Mouse (Mus musculus): ENCODE measurements around the gene Smpd4. TPM values are rescaled to one million over a fixed set of nuclear protein-coding genes. Genes with fewer than 3 reads are reported as not detected.

The Smpd4 gene
- polyA plus RNA-seq, 1 experiment from 2014 or later, result 22.7 TPM

GRCm38 (mm10) chr16:17656212-17656871 lies 37.2 kb downstream of the Smpd4 start:
- 28% methylated on average over 5 of the region's 5 CpGs for WGBS
- peak; percentile 40 for ATAC-seq (ENCODE audit: insufficient number of reproducible peaks, insufficient read depth, low FRiP score, low read depth)
- H3K27me3 ChIP-seq (ENCODE audit: control insufficient read depth, insufficient read depth, low read length), result no peaks in the 10 kb centered on the region
- peaks cover 78% of the 10 kb centered on the region for H3K36me3 ChIP-seq (ENCODE audit: control insufficient read depth, insufficient read depth, low read length)
- peaks cover 10 to 21% of the 10 kb centered on the region in 2 experiments for H3K4me1 ChIP-seq (ENCODE audit: control insufficient read depth in 2 of 2, insufficient read depth in 2 of 2, low read length in 2 of 2)
- H3K9ac ChIP-seq (ENCODE audit: low read length), result peak overlapping the region; percentile 21
- no peaks in the 10 kb centered on the region for H3K9me3 ChIP-seq (ENCODE audit: control insufficient read depth, low read length)
- no peak overlapping the region for H3K4me2 ChIP-seq (ENCODE audit: low read length)
- no peak overlapping the region for H3K4me3 ChIP-seq (ENCODE audit: control insufficient read depth in 1 of 2, insufficient read depth in 1 of 2, low read depth in 1 of 2, low read length in 2 of 2)
- peak overlapping the region in 1 of 2 experiments; percentile 29; a peak in 2 of 4 replicates for H3K27ac ChIP-seq (replicated peaks in 1 of 2; ENCODE audit: control insufficient read depth in 1 of 2, insufficient read depth in 1 of 2, low read depth in 2 of 2, low read length in 2 of 2)

GRCm38 (mm10) chr16:17665568-17665967 lies 46.4 kb downstream of the Smpd4 start:
- peaks cover 88% of the 10 kb centered on the region for H3K36me3 ChIP-seq (ENCODE audit: control insufficient read depth, insufficient read depth, low read length)
- ATAC-seq (ENCODE audit: insufficient number of reproducible peaks, insufficient read depth, low FRiP score, low read depth), result no peak
- no peaks in the 10 kb centered on the region for H3K27me3 ChIP-seq (ENCODE audit: control insufficient read depth, insufficient read depth, low read length)
- H3K4me2 ChIP-seq (ENCODE audit: low read length), result no peak overlapping the region
- no peak overlapping the region for H3K9ac ChIP-seq (ENCODE audit: low read length)
- H3K4me3 ChIP-seq (ENCODE audit: control insufficient read depth in 1 of 2, insufficient read depth in 1 of 2, low read depth in 1 of 2, low read length in 2 of 2), result no peak overlapping the region
- no peaks in the 10 kb centered on the region for H3K9me3 ChIP-seq (ENCODE audit: control insufficient read depth, low read length)
- H3K27ac ChIP-seq (replicated peaks in 1 of 2; ENCODE audit: control insufficient read depth in 1 of 2, insufficient read depth in 1 of 2, low read depth in 2 of 2, low read length in 2 of 2), result no peak overlapping the region
- H3K4me1 ChIP-seq (ENCODE audit: control insufficient read depth in 2 of 2, insufficient read depth in 2 of 2, low read length in 2 of 2), result no peaks in the 10 kb centered on the region

GRCm38 (mm10) chr16:17669886-17670285 lies 50.7 kb downstream of the Smpd4 start:
- no peaks in the 10 kb centered on the region for H3K9me3 ChIP-seq (ENCODE audit: control insufficient read depth, low read length)
- peaks cover 92% of the 10 kb centered on the region for H3K36me3 ChIP-seq (ENCODE audit: control insufficient read depth, insufficient read depth, low read length)
- H3K4me1 ChIP-seq (ENCODE audit: control insufficient read depth in 2 of 2, insufficient read depth in 2 of 2, low read length in 2 of 2), result no peaks in the 10 kb centered on the region
- H3K4me3 ChIP-seq (ENCODE audit: control insufficient read depth in 1 of 2, insufficient read depth in 1 of 2, low read depth in 1 of 2, low read length in 2 of 2), result no peak overlapping the region
- no peaks in the 10 kb centered on the region for H3K27me3 ChIP-seq (ENCODE audit: control insufficient read depth, insufficient read depth, low read length)
- no peak for ATAC-seq (ENCODE audit: insufficient number of reproducible peaks, insufficient read depth, low FRiP score, low read depth)
- no peak overlapping the region for H3K27ac ChIP-seq (replicated peaks in 1 of 2; ENCODE audit: control insufficient read depth in 1 of 2, insufficient read depth in 1 of 2, low read depth in 2 of 2, low read length in 2 of 2)
- no peak overlapping the region for H3K4me2 ChIP-seq (ENCODE audit: low read length)
- no peak overlapping the region for H3K9ac ChIP-seq (ENCODE audit: low read length)

Other genes starting within 250 kb of the Smpd4 start
- 5.0 and 5.6 TPM in 2 replicates for gene Snap29, start 213.4 kb upstream of the Smpd4 start, polyA plus RNA-seq (2014; fragmentation: Nextera tagmentation; extraction: Ambion mirVana)
- gene Pi4ka, start 213.0 kb upstream of the Smpd4 start, polyA plus RNA-seq (2014; fragmentation: Nextera tagmentation; extraction: Ambion mirVana), result 36.3 and 40.5 TPM in 2 replicates
- 31.9 and 40.7 TPM in 2 replicates for gene Crkl, start 167.4 kb upstream of the Smpd4 start, polyA plus RNA-seq (2014; fragmentation: Nextera tagmentation; extraction: Ambion mirVana)
- 0.89 and 1.6 TPM in 2 replicates for gene Aifm3, start 129.7 kb upstream of the Smpd4 start, polyA plus RNA-seq (2014; fragmentation: Nextera tagmentation; extraction: Ambion mirVana)
- gene Lztr1, start 110.7 kb upstream of the Smpd4 start, polyA plus RNA-seq (2014; fragmentation: Nextera tagmentation; extraction: Ambion mirVana), result 47.8 and 48.6 TPM in 2 replicates
- 26.2 and 27.1 TPM in 2 replicates for gene Thap7, start 88.2 kb upstream of the Smpd4 start, polyA plus RNA-seq (2014; fragmentation: Nextera tagmentation; extraction: Ambion mirVana)
- gene Lrrc74b, start 58.1 kb upstream of the Smpd4 start, polyA plus RNA-seq (2014; fragmentation: Nextera tagmentation; extraction: Ambion mirVana), result 0.20 and 0.22 TPM in 2 replicates
- gene P2rx6, start 57.5 kb upstream of the Smpd4 start, polyA plus RNA-seq (2014; fragmentation: Nextera tagmentation; extraction: Ambion mirVana), result 0.65 and 0.67 TPM in 2 replicates
- 10.9 and 12.8 TPM in 2 replicates for gene Slc7a4, start 36.1 kb upstream of the Smpd4 start, polyA plus RNA-seq (2014; fragmentation: Nextera tagmentation; extraction: Ambion mirVana)
- 2.9 and 4.5 TPM in 2 replicates for gene Ccdc74a, start 27.1 kb downstream of the Smpd4 start, polyA plus RNA-seq (2014; fragmentation: Nextera tagmentation; extraction: Ambion mirVana)
- gene Med15, start 113.5 kb downstream of the Smpd4 start, polyA plus RNA-seq (2014; fragmentation: Nextera tagmentation; extraction: Ambion mirVana), result 26.8 and 31.6 TPM in 2 replicates
- 42.0 and 43.6 TPM in 2 replicates for gene Klhl22, start 140.3 kb downstream of the Smpd4 start, polyA plus RNA-seq (2014; fragmentation: Nextera tagmentation; extraction: Ambion mirVana)
- 7.9 and 11.1 TPM in 2 replicates for gene Scarf2, start 177.9 kb downstream of the Smpd4 start, polyA plus RNA-seq (2014; fragmentation: Nextera tagmentation; extraction: Ambion mirVana)
- not detected in 2 replicates for gene B830017H08Rik, start 213.8 kb downstream of the Smpd4 start, polyA plus RNA-seq (2014; fragmentation: Nextera tagmentation; extraction: Ambion mirVana)
- 1.0 and 1.3 TPM in 2 replicates for gene Car15, start 219.0 kb downstream of the Smpd4 start, polyA plus RNA-seq (2014; fragmentation: Nextera tagmentation; extraction: Ambion mirVana)